Mouse (Mus musculus) bone marrow macrophage, adult 2 months (primary cell): ENCODE measurements at regions not wholly inside any gene's neighbourhood (a gene's known extent, or its start where the extent isn't known, plus 50 kb on each side); places are given as distances from the start of the nearest gene placed in this dataset.

Experiments used
- CTCF ChIP-seq: IDR thresholded peaks from 2 replicates; pipeline ENCODE4 v1.5.1; 2012; ENCODE audit warnings: low read depth, mild to moderate bottlenecking, low read length, moderate library complexity
- POLR2A ChIP-seq: IDR thresholded peaks from 2 replicates; pipeline ENCODE4 v1.6.1; 2012; ENCODE audit warnings: mild to moderate bottlenecking, low read depth, low read length, borderline replicate concordance

DNA sequence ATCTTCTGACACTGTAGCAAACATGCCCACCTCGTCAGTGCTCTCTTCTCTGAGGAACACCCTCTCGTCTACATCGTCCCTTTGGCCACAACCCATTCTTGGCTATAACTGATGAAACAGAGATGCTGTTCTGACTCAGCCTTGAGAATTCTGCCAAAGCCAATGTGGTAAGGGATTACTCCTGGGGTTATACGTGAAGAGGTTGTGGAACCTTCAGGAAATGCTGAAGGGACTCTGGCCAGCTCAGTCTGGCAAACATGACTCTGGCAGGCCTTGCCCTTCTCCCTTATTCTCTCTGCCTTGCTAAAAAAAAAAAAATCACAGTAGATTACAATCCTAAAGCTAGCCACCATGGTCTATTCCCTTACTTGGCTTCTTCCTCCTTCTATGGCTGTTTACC lies 103.9 kb downstream of the Rplp1 start:
- no peak for TF ChIP-seq CTCF
- TF ChIP-seq POLR2A, result no peak
